Mouse (Mus musculus) lung, adult 18-20 months (tissue): ENCODE results near the gene Gstt1.

Experiments
- DNase-seq, 2 experiments: peaks; one replicate each; pipeline ENCODE4 v3.0.0; 2022; ENCODE audit warnings: mixed read lengths in 2 of 2

Gene Gstt1

GRCm38 (mm10) chr10:75804217-75804616 lies 5.8 kb upstream of the Gstt1 start:
- no peak for DNase-seq

- DNase-seq: peak; percentile 66 to 71
Observed at GRCm38 (mm10) chr10:75797619-75798175, 687 bp downstream of the Gstt1 start.

GRCm38 (mm10) chr10:75796731-75797516 lies 1.5 kb downstream of the Gstt1 start:
- DNase-seq: peak; percentile 57 to 66

GRCm38 (mm10) chr10:75794880-75795279 lies 3.5 kb downstream of the Gstt1 start:
- peak; percentile 28 to 59 for DNase-seq

GRCm38 (mm10) chr10:75790773-75791172 lies 7.6 kb downstream of the Gstt1 start:
- DNase-seq: peak in 1 of 2 experiments; percentile 14

- peak; percentile 44 to 61 for DNase-seq
Observed at GRCm38 (mm10) chr10:75789841-75790240, 8.5 kb downstream of the Gstt1 start.

- no peak for DNase-seq
Observed at GRCm38 (mm10) chr10:75789081-75789735, 9.2 kb downstream of the Gstt1 start.

- DNase-seq: no peak
Observed at GRCm38 (mm10) chr10:75788277-75788676, 10.1 kb downstream of the Gstt1 start.

GRCm38 (mm10) chr10:75785442-75785841 lies 12.9 kb downstream of the Gstt1 start:
- no peak for DNase-seq

GRCm38 (mm10) chr10:75780769-75781578 lies 17.4 kb downstream of the Gstt1 start, which contains the start of the genes Gm20441 and Gstt3:
Gene Gm20441, minus strand, starts transcription at chr10:75780954.
Gene Gstt3, minus strand, starts transcription at chr10:75781414.
- peak; percentile 87 to 89 for DNase-seq

GRCm38 (mm10) chr10:75779206-75780174 lies 18.9 kb downstream of the Gstt1 start:
- peak; percentile 57 to 72 for DNase-seq

GRCm38 (mm10) chr10:75777885-75778284 lies 20.5 kb downstream of the Gstt1 start:
- DNase-seq: no peak

- no peak for DNase-seq
Observed at GRCm38 (mm10) chr10:75776562-75776961, 21.8 kb downstream of the Gstt1 start.

GRCm38 (mm10) chr10:75774587-75774986 lies 23.8 kb downstream of the Gstt1 start:
- DNase-seq: no peak

- DNase-seq: no peak
Observed at GRCm38 (mm10) chr10:75774102-75774501, 24.3 kb downstream of the Gstt1 start.

GRCm38 (mm10) chr10:75772795-75773664 lies 25.4 kb downstream of the Gstt1 start, which contains the start of gene Ddt:
Gene Ddt, minus strand, starts transcription at chr10:75773414.
- peak; percentile 92 to 93 for DNase-seq

- DNase-seq: peak in 1 of 2 experiments; percentile 13
Observed at GRCm38 (mm10) chr10:75767756-75768155, 30.6 kb downstream of the Gstt1 start.

GRCm38 (mm10) chr10:75766856-75767255 lies 31.5 kb downstream of the Gstt1 start:
- DNase-seq: no peak

- DNase-seq: peak; percentile 64 to 74
Observed at GRCm38 (mm10) chr10:75764519-75765473, 33.6 kb downstream of the Gstt1 start.
